Comparison of ENCODE assay signal across 12 mouse cellular contexts in genomic region chr2:74667191-74667841, GRCm38 (mm10). TPM values are rescaled to one million over a fixed set of nuclear protein-coding genes. Genes with fewer than 3 reads are reported as not detected.
DNase-seq lines count a peak whose midpoint lies in the region; ATAC-seq lines count a peak whose summit lies in the region.
"Had no signal": no experiment of that assay in that cellular context is flagged by ENCODE, and none has a peak within 500 bp of the region (broad histone marks: within the 10 kb centered on the region; RNA-seq: fewer than 3 reads in every experiment).

No protein-coding gene starts in this region.

- H3K9me3 ChIP-seq in hindbrain, embryonic 10.5 days = no peaks in the 10 kb centered on the region
- no peaks in the 10 kb centered on the region for H3K9me3 ChIP-seq in hindbrain, embryonic 11.5 days (ENCODE audit: control insufficient read depth, low read length)
- no peaks in the 10 kb centered on the region for H3K9me3 ChIP-seq in midbrain, embryonic 11.5 days (ENCODE audit: control insufficient read depth, low read length)
- H3K9me3 ChIP-seq in midbrain, embryonic 15.5 days = no peaks in the 10 kb centered on the region
- H3K9me3 ChIP-seq in intestine, embryonic 16.5 days (ENCODE audit: control insufficient read depth, low read length) = no peaks in the 10 kb centered on the region
- no peaks in the 10 kb centered on the region for H3K9me3 ChIP-seq in stomach, embryonic 16.5 days (replicated peaks; ENCODE audit: control insufficient read depth, low read length)

- peaks cover 12% of the 10 kb centered on the region for H3K4me1 ChIP-seq in hindbrain, embryonic 10.5 days (replicated peaks)
- 0 out of 2 replicates have a peak, but pooled peaks cover 2% of the 10 kb centered on the region for H3K4me1 ChIP-seq in hindbrain, embryonic 11.5 days (replicated peaks; ENCODE audit: control insufficient read depth, insufficient read depth, low read length)
- peaks cover 8% of the 10 kb centered on the region; the same call in 1 of the 2 replicates for H3K4me1 ChIP-seq in midbrain, embryonic 11.5 days (ENCODE audit: control insufficient read depth, insufficient read depth, low read length)
- peaks cover 7% of the 10 kb centered on the region for H3K4me1 ChIP-seq in midbrain, embryonic 15.5 days
- H3K4me1 ChIP-seq in intestine, embryonic 16.5 days (ENCODE audit: control insufficient read depth, insufficient read depth, low read length) = peaks cover 11% of the 10 kb centered on the region
- H3K4me1 ChIP-seq in stomach, embryonic 16.5 days (ENCODE audit: control insufficient read depth, insufficient read depth, low read length) = peaks cover 10% of the 10 kb centered on the region; the same call in 1 of the 2 replicates

- H3K27ac ChIP-seq in hindbrain, embryonic 10.5 days = no peak overlapping the region
- H3K27ac ChIP-seq in hindbrain, embryonic 11.5 days (ENCODE audit: low read depth, low read length) = no peak overlapping the region
- no peak overlapping the region for H3K27ac ChIP-seq in midbrain, embryonic 11.5 days (ENCODE audit: low read depth, low read length)
- H3K27ac ChIP-seq in midbrain, embryonic 15.5 days = no peak overlapping the region
- H3K27ac ChIP-seq in intestine, embryonic 16.5 days (ENCODE audit: low read length) = no peak overlapping the region
- H3K27ac ChIP-seq in stomach, embryonic 16.5 days (ENCODE audit: low read length) = no peak overlapping the region

- 2% methylated on average over 36 of the region's 36 CpGs for whole genome bisulfite sequencing in hindbrain, embryonic 10.5 days
- WGBS in hindbrain, embryonic 11.5 days = 1% methylated on average over 36 of the region's 36 CpGs
- 1% methylated on average over 36 of the region's 36 CpGs for WGBS in midbrain, embryonic 11.5 days
- WGBS in midbrain, embryonic 15.5 days = 2% methylated on average over 36 of the region's 36 CpGs
- WGBS in intestine, embryonic 16.5 days = 2% methylated on average over 36 of the region's 36 CpGs
- 4% methylated on average over 36 of the region's 36 CpGs for WGBS in stomach, embryonic 16.5 days

- intact Hi-C loops in gastrocnemius, postnatal 36 days (cut with DNase I) = no loop called here

- H3K4me3 ChIP-seq in hindbrain, embryonic 10.5 days = no peak overlapping the region
- H3K4me3 ChIP-seq in hindbrain, embryonic 11.5 days (ENCODE audit: low read depth, low read length) = no peak overlapping the region
- no peak overlapping the region for H3K4me3 ChIP-seq in midbrain, embryonic 11.5 days (ENCODE audit: low read depth, low read length)
- H3K4me3 ChIP-seq in midbrain, embryonic 15.5 days = no peak overlapping the region
- H3K4me3 ChIP-seq in intestine, embryonic 16.5 days (ENCODE audit: low read length) = peak overlapping the region; percentile 48; the same call in 1 of the 2 replicates
- no peak overlapping the region for H3K4me3 ChIP-seq in stomach, embryonic 16.5 days (replicated peaks; ENCODE audit: low read length)

- H3K36me3 ChIP-seq in hindbrain, embryonic 10.5 days = no peaks in the 10 kb centered on the region
- no peaks in the 10 kb centered on the region for H3K36me3 ChIP-seq in hindbrain, embryonic 11.5 days (ENCODE audit: control insufficient read depth, insufficient read depth, low read length)
- no peaks in the 10 kb centered on the region for H3K36me3 ChIP-seq in midbrain, embryonic 11.5 days (ENCODE audit: control insufficient read depth, insufficient read depth, low read length)
- no peaks in the 10 kb centered on the region for H3K36me3 ChIP-seq in midbrain, embryonic 15.5 days (replicated peaks)
- H3K36me3 ChIP-seq in intestine, embryonic 16.5 days (ENCODE audit: control insufficient read depth, insufficient read depth, low read length) = no peaks in the 10 kb centered on the region
- H3K36me3 ChIP-seq in stomach, embryonic 16.5 days (ENCODE audit: control insufficient read depth, insufficient read depth, low read length) = no peaks in the 10 kb centered on the region

- peaks cover 100% of the 10 kb centered on the region for H3K27me3 ChIP-seq in hindbrain, embryonic 10.5 days (ENCODE audit: insufficient read depth, poor library complexity, severe bottlenecking)
- peaks cover 91% of the 10 kb centered on the region for H3K27me3 ChIP-seq in hindbrain, embryonic 11.5 days (ENCODE audit: control insufficient read depth, insufficient read depth, low read length)
- H3K27me3 ChIP-seq in midbrain, embryonic 11.5 days (ENCODE audit: control insufficient read depth, insufficient read depth, low read length) = peaks cover 95% of the 10 kb centered on the region
- H3K27me3 ChIP-seq in midbrain, embryonic 15.5 days (replicated peaks) = peaks cover 94% of the 10 kb centered on the region
- peaks cover 80% of the 10 kb centered on the region for H3K27me3 ChIP-seq in intestine, embryonic 16.5 days (replicated peaks; ENCODE audit: control insufficient read depth, insufficient read depth, low read length)
- peaks cover 92% of the 10 kb centered on the region for H3K27me3 ChIP-seq in stomach, embryonic 16.5 days (ENCODE audit: control insufficient read depth, insufficient read depth, low read length)

- DNase-seq in hindbrain, embryonic 10.5 days (ENCODE audit: low spot score) = peak; percentile 57
- DNase-seq in hindbrain, embryonic 11.5 days (ENCODE audit: low spot score) = no peak
- DNase-seq in midbrain, embryonic 11.5 days (ENCODE audit: low spot score, missing footprints) = peak; percentile 95
- DNase-seq in gastrocnemius, postnatal 36 days = no peak
- no peak for DNase-seq in lung, postnatal 14 days

- H3K9ac ChIP-seq in hindbrain, embryonic 11.5 days (ENCODE audit: low read depth, low read length) = no peak overlapping the region
- no peak overlapping the region for H3K9ac ChIP-seq in midbrain, embryonic 11.5 days (ENCODE audit: low read length)
- H3K9ac ChIP-seq in midbrain, embryonic 15.5 days = no peak overlapping the region
- H3K9ac ChIP-seq in intestine, embryonic 16.5 days (ENCODE audit: low read depth, low read length) = no peak overlapping the region
- no peak overlapping the region for H3K9ac ChIP-seq in stomach, embryonic 16.5 days (ENCODE audit: low read length)

- no peak overlapping the region for H3K4me2 ChIP-seq in hindbrain, embryonic 11.5 days (replicated peaks; ENCODE audit: low read depth, low read length)
- no peak overlapping the region for H3K4me2 ChIP-seq in midbrain, embryonic 11.5 days
- H3K4me2 ChIP-seq in midbrain, embryonic 15.5 days = no peak overlapping the region
- H3K4me2 ChIP-seq in intestine, embryonic 16.5 days (ENCODE audit: low read depth, low read length) = no peak overlapping the region
- H3K4me2 ChIP-seq in stomach, embryonic 16.5 days (ENCODE audit: low read depth, low read length) = no peak overlapping the region

- no peak for ATAC-seq in hindbrain, embryonic 11.5 days (ENCODE audit: low FRiP score)
- no peak; the same call in 1 of the 2 replicates for ATAC-seq in midbrain, embryonic 11.5 days (ENCODE audit: low FRiP score)
- ATAC-seq in midbrain, embryonic 15.5 days (replicated peaks) = no peak
- no peak for ATAC-seq in intestine, embryonic 16.5 days
- ATAC-seq in stomach, embryonic 16.5 days (ENCODE audit: insufficient read depth, low FRiP score) = 0 out of 2 replicates have a peak, but pooled peaks have one; percentile 7

RNA-seq across cellular contexts. Expression of gene Hoxd13, which starts 0.8 kb away (rescaled TPM):
- not detected in 2 replicates for polyA plus RNA-seq in hindbrain, embryonic 10.5 days (2016; fragmentation: Nextera tagmentation; extraction: Ambion mirVana)
- 0.15 TPM in 1 of 2 replicates, not detected in the other for polyA plus RNA-seq in hindbrain, embryonic 11.5 days (2014; fragmentation: Nextera tagmentation; extraction: Ambion mirVana)
- not detected in 2 replicates for polyA plus RNA-seq in midbrain, embryonic 11.5 days (2014; fragmentation: Nextera tagmentation; extraction: Ambion mirVana)
- polyA plus RNA-seq in midbrain, embryonic 15.5 days (2015; fragmentation: Nextera tagmentation; extraction: Ambion mirVana) = 0.06 TPM in 1 of 2 replicates, not detected in the other
- polyA plus RNA-seq in intestine, embryonic 16.5 days (2015; fragmentation: Nextera tagmentation; extraction: Ambion mirVana) = 0.18 and 0.32 TPM in 2 replicates
- 0.20 TPM in 1 of 2 replicates, not detected in the other for polyA plus RNA-seq in stomach, embryonic 16.5 days (2015; fragmentation: Nextera tagmentation; extraction: Ambion mirVana)
- total RNA-seq in gastrocnemius, postnatal 36 days (2021) = not detected
- total RNA-seq: heart, postnatal 10 days had no signal
- polyA plus RNA-seq: cortical plate, adult 2 months; lung, postnatal 0 days; thymus, postnatal 0 days had no signal

RNA-seq across cellular contexts. Expression of gene Hoxd12, which starts 7.5 kb away (rescaled TPM):
- polyA plus RNA-seq in hindbrain, embryonic 10.5 days (2016; fragmentation: Nextera tagmentation; extraction: Ambion mirVana) = not detected in 2 replicates
- not detected in 2 replicates for polyA plus RNA-seq in hindbrain, embryonic 11.5 days (2014; fragmentation: Nextera tagmentation; extraction: Ambion mirVana)
- polyA plus RNA-seq in midbrain, embryonic 11.5 days (2014; fragmentation: Nextera tagmentation; extraction: Ambion mirVana) = not detected in 2 replicates
- not detected in 2 replicates for polyA plus RNA-seq in midbrain, embryonic 15.5 days (2015; fragmentation: Nextera tagmentation; extraction: Ambion mirVana)
- polyA plus RNA-seq in intestine, embryonic 16.5 days (2015; fragmentation: Nextera tagmentation; extraction: Ambion mirVana) = 0.32 and 0.60 TPM in 2 replicates
- polyA plus RNA-seq in stomach, embryonic 16.5 days (2015; fragmentation: Nextera tagmentation; extraction: Ambion mirVana) = 0.05 and 0.11 TPM in 2 replicates
- not detected for total RNA-seq in gastrocnemius, postnatal 36 days (2021)
- total RNA-seq: heart, postnatal 10 days had no signal
- polyA plus RNA-seq: cortical plate, adult 2 months; lung, postnatal 0 days; thymus, postnatal 0 days had no signal

RNA-seq across cellular contexts. Expression of gene Evx2, which starts 8.0 kb away (rescaled TPM):
- polyA plus RNA-seq in hindbrain, embryonic 10.5 days (2016; fragmentation: Nextera tagmentation; extraction: Ambion mirVana) = 0.19 and 0.47 TPM in 2 replicates
- 1.6 and 2.4 TPM in 2 replicates for polyA plus RNA-seq in hindbrain, embryonic 11.5 days (2014; fragmentation: Nextera tagmentation; extraction: Ambion mirVana)
- polyA plus RNA-seq in midbrain, embryonic 11.5 days (2014; fragmentation: Nextera tagmentation; extraction: Ambion mirVana) = 1.5 and 1.9 TPM in 2 replicates
- 0.31 and 0.52 TPM in 2 replicates for polyA plus RNA-seq in midbrain, embryonic 15.5 days (2015; fragmentation: Nextera tagmentation; extraction: Ambion mirVana)
- polyA plus RNA-seq in intestine, embryonic 16.5 days (2015; fragmentation: Nextera tagmentation; extraction: Ambion mirVana) = 0.05 TPM in 1 of 2 replicates, not detected in the other
- polyA plus RNA-seq in stomach, embryonic 16.5 days (2015; fragmentation: Nextera tagmentation; extraction: Ambion mirVana) = not detected in 2 replicates
- not detected for total RNA-seq in gastrocnemius, postnatal 36 days (2021)
- total RNA-seq: heart, postnatal 10 days had no signal
- polyA plus RNA-seq: cortical plate, adult 2 months; lung, postnatal 0 days; thymus, postnatal 0 days had no signal

RNA-seq across cellular contexts. Expression of gene Hoxd11, which starts 12.0 kb away (rescaled TPM):
- polyA plus RNA-seq in hindbrain, embryonic 10.5 days (2016; fragmentation: Nextera tagmentation; extraction: Ambion mirVana) = not detected in 2 replicates
- not detected in 2 replicates for polyA plus RNA-seq in hindbrain, embryonic 11.5 days (2014; fragmentation: Nextera tagmentation; extraction: Ambion mirVana)
- polyA plus RNA-seq in midbrain, embryonic 11.5 days (2014; fragmentation: Nextera tagmentation; extraction: Ambion mirVana) = not detected in 2 replicates
- polyA plus RNA-seq in midbrain, embryonic 15.5 days (2015; fragmentation: Nextera tagmentation; extraction: Ambion mirVana) = not detected in 2 replicates
- 0.69 and 1.1 TPM in 2 replicates for polyA plus RNA-seq in intestine, embryonic 16.5 days (2015; fragmentation: Nextera tagmentation; extraction: Ambion mirVana)
- polyA plus RNA-seq in stomach, embryonic 16.5 days (2015; fragmentation: Nextera tagmentation; extraction: Ambion mirVana) = 0.17 TPM in 1 of 2 replicates, not detected in the other
- total RNA-seq in gastrocnemius, postnatal 36 days (2021) = not detected
- total RNA-seq: heart, postnatal 10 days had no signal
- polyA plus RNA-seq: cortical plate, adult 2 months; lung, postnatal 0 days; thymus, postnatal 0 days had no signal

RNA-seq across cellular contexts. Expression of gene Hoxd10, which starts 24.4 kb away (rescaled TPM):
- polyA plus RNA-seq in hindbrain, embryonic 10.5 days (2016; fragmentation: Nextera tagmentation; extraction: Ambion mirVana) = not detected in 2 replicates
- 0.13 TPM in 1 of 2 replicates, not detected in the other for polyA plus RNA-seq in hindbrain, embryonic 11.5 days (2014; fragmentation: Nextera tagmentation; extraction: Ambion mirVana)
- not detected in 2 replicates for polyA plus RNA-seq in midbrain, embryonic 11.5 days (2014; fragmentation: Nextera tagmentation; extraction: Ambion mirVana)
- not detected in 2 replicates for polyA plus RNA-seq in midbrain, embryonic 15.5 days (2015; fragmentation: Nextera tagmentation; extraction: Ambion mirVana)
- 3.7 and 4.4 TPM in 2 replicates for polyA plus RNA-seq in intestine, embryonic 16.5 days (2015; fragmentation: Nextera tagmentation; extraction: Ambion mirVana)
- polyA plus RNA-seq in stomach, embryonic 16.5 days (2015; fragmentation: Nextera tagmentation; extraction: Ambion mirVana) = 0.21 TPM in 1 of 2 replicates, not detected in the other
- total RNA-seq in gastrocnemius, postnatal 36 days (2021) = 1 to 10 TPM; 3.8 to 4.6 TPM
- total RNA-seq: heart, postnatal 10 days had no signal
- polyA plus RNA-seq: cortical plate, adult 2 months had no signal

Comparison
In these comparisons a context has a peak if more than half of its experiments do, and no peak if none do; other contexts are left out.
1. DNase-seq: peak in hindbrain, embryonic 10.5 days (single experiment) and midbrain, embryonic 11.5 days (single experiment); none in hindbrain, embryonic 11.5 days (single experiment), gastrocnemius, postnatal 36 days (0 of 2) and lung, postnatal 14 days (single experiment).